Mouse (Mus musculus): ENCODE data around the gene Cpt1c.

DNA sequence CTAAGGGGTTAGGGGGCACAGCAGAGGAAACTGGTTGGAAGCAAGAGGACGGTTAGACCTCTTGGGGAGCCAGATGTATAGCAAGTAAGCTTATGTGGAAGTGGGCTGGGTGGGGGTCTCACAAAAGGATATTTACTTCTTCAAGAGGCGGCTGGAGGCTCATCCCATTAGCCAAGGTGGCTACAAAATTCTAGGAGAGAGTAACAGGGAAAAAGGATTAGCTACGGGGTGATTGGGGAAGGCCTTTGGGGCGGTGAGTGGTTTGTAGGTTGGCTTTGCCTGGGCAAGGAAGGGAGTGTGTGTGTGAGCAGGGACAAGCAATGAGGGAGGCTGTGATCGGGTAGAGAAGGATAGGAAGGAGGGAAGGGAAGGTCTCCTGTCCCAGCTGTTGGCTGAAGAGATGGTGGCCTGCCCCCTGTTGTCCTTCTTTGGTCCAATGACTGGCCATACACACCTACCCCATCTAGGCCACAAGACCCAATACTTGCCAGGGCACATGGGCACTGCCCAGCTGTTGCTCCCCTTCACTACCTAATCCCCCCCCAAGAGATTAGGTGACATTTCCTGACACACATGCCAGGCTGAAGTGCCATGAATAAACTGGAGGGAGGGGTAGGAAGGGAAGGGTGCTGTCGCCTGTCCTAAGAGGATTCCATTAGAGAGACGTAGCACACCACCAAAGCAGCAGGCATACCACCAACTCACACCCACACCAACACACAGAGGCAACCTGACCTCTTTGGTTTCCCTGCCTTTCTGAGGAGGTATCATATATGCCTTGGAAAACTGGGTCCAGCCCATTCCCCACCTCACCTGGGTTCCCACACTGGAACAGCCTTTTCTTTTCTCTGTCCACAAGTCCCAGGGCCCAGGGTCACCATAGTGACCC, 9.5 kb upstream of the Cpt1c start:
- TF ChIP-seq CTCF (conservative IDR thresholded peaks at IDR 0.05; ENCODE audit: insufficient read depth, insufficient read length, low read depth, low read length) (no peak), POLR2A (IDR thresholded peaks at IDR 0.05; ENCODE audit: low read depth, low read length) (no peak)
